Mouse (Mus musculus): ENCODE measurements at regions not wholly inside any gene's neighbourhood (a gene's known extent, or its start where the extent isn't known, plus 50 kb on each side); places are given as distances from the start of the nearest gene placed in this dataset.

GRCm38 (mm10) chr16:89625253-89625652 is 54.3 kb upstream of the Krtap11-1 start:
- no peak for DNase-seq

Measured in heart, adult 18-20 months (tissue).